Mouse (Mus musculus): ENCODE measurements around the gene P4htm. TPM values are rescaled to one million over a fixed set of nuclear protein-coding genes. Genes with fewer than 3 reads are reported as not detected.
A peak's percentile ranks its signal among the peaks of the same experiment; 100 is the strongest.

The P4htm gene
- total and polyA plus RNA-seq, 3 experiments, result 5.4 to 11.0 (median 7.9) TPM

- no peaks in the 10 kb centered on the region for H3K9me3 ChIP-seq (replicated peaks; ENCODE audit: low read length)
Measured at GRCm38 (mm10) chr9:108567931-108568419, 29.5 kb downstream of the P4htm start.

DNA sequence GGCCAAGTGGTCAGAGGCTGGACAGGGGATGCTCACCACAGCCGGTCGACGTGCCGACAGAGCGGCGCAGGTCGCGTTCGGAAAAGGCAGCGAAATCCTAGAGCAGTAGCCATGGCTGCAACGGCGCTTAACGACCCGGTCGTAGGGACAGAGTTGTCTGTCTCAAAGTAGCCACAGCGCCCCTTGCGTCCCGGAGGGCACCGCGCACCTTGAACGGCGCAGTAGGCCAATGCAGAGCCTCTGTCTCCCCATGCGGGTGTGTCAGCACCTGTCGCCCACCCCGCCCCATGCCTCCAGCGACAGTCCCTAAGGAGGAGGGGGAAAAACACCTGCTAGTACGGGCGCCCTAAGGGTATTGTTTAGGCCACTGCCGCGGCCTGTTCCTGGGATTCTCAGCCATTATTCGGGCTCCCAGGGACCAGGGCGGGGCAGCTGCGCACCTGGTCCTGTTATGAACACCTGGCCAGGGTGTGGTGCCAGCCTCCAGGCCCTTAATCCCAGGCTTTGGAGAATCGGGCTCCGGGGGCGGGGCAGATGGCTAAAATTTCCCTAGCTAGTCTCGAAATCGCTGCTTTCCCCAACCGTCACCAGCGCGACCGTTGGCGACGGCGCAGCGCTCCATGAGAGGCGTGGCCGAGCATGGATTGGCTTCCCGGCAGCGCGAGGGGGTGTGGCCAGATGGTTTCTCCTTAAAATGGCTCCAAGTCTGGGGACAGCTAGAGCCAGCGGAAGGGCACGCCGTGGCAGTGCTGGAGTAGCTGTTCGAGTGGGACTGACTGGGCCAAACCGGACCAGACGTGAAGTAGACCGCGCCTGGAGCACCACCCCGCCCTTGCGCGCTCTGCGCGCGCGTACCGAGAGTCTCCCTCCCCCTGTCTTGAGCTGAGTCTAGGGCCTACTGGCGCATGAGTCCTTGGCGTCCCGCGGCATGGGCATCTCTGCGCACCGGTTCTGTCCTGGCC, 30.4 kb downstream of the P4htm start, which contains the start of gene Ndufaf3:
TSS of gene Ndufaf3 (minus strand) at position 620 of the 962 bp plus-strand sequence.
- Histone ChIP-seq H3K4me3 (replicated peaks in 1 of 3; ENCODE audit: low read depth in 2 of 3, low read length in 2 of 3, poor library complexity in 1 of 3) (peak within 1 kb of the TSS; percentile 73 to 90 (median 89)), H3K79me2 (replicated peaks; ENCODE audit: control insufficient read depth, extremely low read depth, insufficient read depth, poor library complexity, severe bottlenecking) (peaks cover 7% of the 10 kb centered on the region), H3K9ac (ENCODE audit: insufficient read depth, low read depth) (peak within 1 kb of the TSS; percentile 87), H3K4me1 (ENCODE audit: control insufficient read depth in 1 of 2, insufficient read depth in 2 of 2) (peaks cover 11 to 44% of the 10 kb centered on the region in 2 experiments), H3K36me3 (replicated peaks in 1 of 2; ENCODE audit: control insufficient read depth in 1 of 2, insufficient read depth in 1 of 2, low read length in 1 of 2) (peaks cover 46 to 54% of the 10 kb centered on the region in 2 experiments), H3K4me2 (ENCODE audit: insufficient read depth, low read depth, poor library complexity, severe bottlenecking) (peak within 1 kb of the TSS; percentile 81), H3K9me3 (replicated peaks; ENCODE audit: low read length) (no peaks in the 10 kb centered on the region), H3K27ac (ENCODE audit: insufficient read depth, low read depth) (peak within 1 kb of the TSS; percentile 95), H3K27me3 (replicated peaks) (no peaks in the 10 kb centered on the region)
- dilution Hi-C loops (cut with MboI; ENCODE audit: extremely low pct_ligation_motif_present, extremely low pct_unique_long_range_greater_than_20kb, low sequenced_read_pairs), result no loop called here
- DNase-seq (ENCODE audit: extremely low read depth), result peak; percentile 96
- in situ Hi-C loops (cut with MboI; ENCODE audit: low pct_ligation_motif_present, low pct_unique_long_range_greater_than_20kb, low sequenced_read_pairs), result no loop called here
- TF ChIP-seq RAD21 (IDR thresholded peaks at IDR 0.05; ENCODE audit: low read depth, low read length) (no peak), ELF1 (IDR thresholded peaks at IDR 0.05; ENCODE audit: low read depth, low read length) (peak; percentile 59), JUND (conservative IDR thresholded peaks at IDR 0.05; ENCODE audit: low read depth, low read length) (no peak), POLR2A (IDR thresholded peaks at IDR 0.05; ENCODE audit: low read depth, low read length) (peak; percentile 100), MYC (IDR thresholded peaks at IDR 0.05; ENCODE audit: low read depth, low read length) (peak; percentile 72), SIN3A (IDR thresholded peaks at IDR 0.05; ENCODE audit: low read length) (peak; percentile 91), RCOR1 (conservative IDR thresholded peaks at IDR 0.05; ENCODE audit: low read depth, low read length) (peak; percentile 46; the same call in 1 of the 2 replicates), MAFK (IDR thresholded peaks at IDR 0.05; ENCODE audit: insufficient replicate concordance, low read length) (no peak), USF1 (IDR thresholded peaks at IDR 0.05; ENCODE audit: low read depth, low read length) (no peak), KAT2A (IDR thresholded peaks at IDR 0.05; ENCODE audit: insufficient replicate concordance, low read length) (peak; percentile 68; the same call in 1 of the 2 replicates), POLR2AphosphoS2 (IDR thresholded peaks at IDR 0.05; ENCODE audit: low read depth, low read length) (peak; percentile 87; the same call in 1 of the 2 replicates), CTCF (conservative IDR thresholded peaks at IDR 0.05 in 1 of 2, IDR thresholded peaks at IDR 0.05 in 1 of 2; ENCODE audit: low read depth in 2 of 2, low read length in 2 of 2) (peak; percentile 45 to 82; a peak in 3 of 4 replicates), GABPA (IDR thresholded peaks at IDR 0.05; ENCODE audit: insufficient replicate concordance, low read depth, low read length) (peak; percentile 85), ETS1 (conservative IDR thresholded peaks at IDR 0.05; ENCODE audit: low read depth, low read length) (peak; percentile 20; the same call in 1 of the 2 replicates), SMC3 (IDR thresholded peaks at IDR 0.05; ENCODE audit: low read depth, low read length) (no peak), IRF4 (IDR thresholded peaks at IDR 0.05; ENCODE audit: low read depth, low read length) (peak; percentile 64), NRF1 (IDR thresholded peaks at IDR 0.05; ENCODE audit: low read depth, low read length) (peak; percentile 69), TCF12 (IDR thresholded peaks at IDR 0.05; ENCODE audit: low read depth, low read length) (peak; percentile 85), ZMIZ1 (IDR thresholded peaks at IDR 0.05; ENCODE audit: low read depth, low read length) (peak; percentile 99), JUN (IDR thresholded peaks at IDR 0.05; ENCODE audit: insufficient read depth, low read depth, low read length) (no peak; the same call in 1 of the 2 replicates), MXI1 (IDR thresholded peaks at IDR 0.05; ENCODE audit: low read depth, low read length) (peak; percentile 85), PAX5 (IDR thresholded peaks at IDR 0.05; ENCODE audit: low read length) (no peak), ZNF384 (IDR thresholded peaks at IDR 0.05; ENCODE audit: low read depth, low read length) (no peak), E2F4 (IDR thresholded peaks at IDR 0.05; ENCODE audit: insufficient replicate concordance, low read depth, low read length) (no peak), BHLHE40 (IDR thresholded peaks at IDR 0.05; ENCODE audit: low read depth, low read length) (no peak), MAX (IDR thresholded peaks at IDR 0.05; ENCODE audit: low read length) (peak; percentile 75), CHD1 (IDR thresholded peaks at IDR 0.05; ENCODE audit: low read depth, low read length) (peak; percentile 37; the same call in 1 of the 2 replicates), MEF2A (IDR thresholded peaks at IDR 0.05; ENCODE audit: borderline replicate concordance, low read depth, low read length) (peak; percentile 59; the same call in 1 of the 2 replicates)

More at GRCm38 (mm10) chr9:108567931-108568419, 29.5 kb downstream of the P4htm start:
- peaks cover 7 to 38% of the 10 kb centered on the region in 2 experiments for H3K4me1 ChIP-seq (ENCODE audit: control insufficient read depth in 1 of 2, insufficient read depth in 2 of 2)
- dilution Hi-C loops (cut with MboI; ENCODE audit: extremely low pct_ligation_motif_present, extremely low pct_unique_long_range_greater_than_20kb, low sequenced_read_pairs), result no loop called here
- H3K9ac ChIP-seq (ENCODE audit: insufficient read depth, low read depth), result peak overlapping the region; percentile 61
- TF ChIP-seq E2F4 (IDR thresholded peaks at IDR 0.05; ENCODE audit: insufficient replicate concordance, low read depth, low read length) (no peak), CHD2 (IDR thresholded peaks at IDR 0.05; ENCODE audit: low read length) (0 out of 2 replicates have a peak, but pooled peaks have one; percentile 28), KAT2A (IDR thresholded peaks at IDR 0.05; ENCODE audit: insufficient replicate concordance, low read length) (0 out of 2 replicates have a peak, but pooled peaks have one; percentile 63)
- H3K79me2 ChIP-seq (replicated peaks; ENCODE audit: control insufficient read depth, extremely low read depth, insufficient read depth, poor library complexity, severe bottlenecking), result 0 out of 2 replicates have a peak, but pooled peaks cover 3% of the 10 kb centered on the region
- peak overlapping the region; percentile 95 for H3K27ac ChIP-seq (ENCODE audit: insufficient read depth, low read depth)
- peak; percentile 39 for DNase-seq (ENCODE audit: extremely low read depth)
- H3K4me2 ChIP-seq (ENCODE audit: insufficient read depth, low read depth, poor library complexity, severe bottlenecking), result peak overlapping the region; percentile 81
- peak overlapping the region; percentile 64 to 90 (median 73) for H3K4me3 ChIP-seq (replicated peaks in 1 of 3; ENCODE audit: low read depth in 2 of 3, low read length in 2 of 3, poor library complexity in 1 of 3)
- peaks cover 49 to 56% of the 10 kb centered on the region in 2 experiments for H3K36me3 ChIP-seq (replicated peaks in 1 of 2; ENCODE audit: control insufficient read depth in 1 of 2, insufficient read depth in 1 of 2, low read length in 1 of 2)
- no peaks in the 10 kb centered on the region for H3K27me3 ChIP-seq (replicated peaks)
- in situ Hi-C loops (cut with MboI; ENCODE audit: low pct_ligation_motif_present, low pct_unique_long_range_greater_than_20kb, low sequenced_read_pairs), result no loop called here
